Mouse (Mus musculus) E14TG2a.4 (cell line): ENCODE data around the gene Ggt5.
A peak's percentile ranks its signal among the peaks of the same experiment; 100 is the strongest.

Source experiments
- H3K27me3 ChIP-seq: 2 replicates; pipeline ENCODE4 v1.6.1; 2014; ENCODE audit warnings: low read length, control low read depth; ENCODE audit not compliant: insufficient read depth
- H3K36me3 ChIP-seq: 2 replicates; pipeline ENCODE4 v1.6.1; 2014; ENCODE audit warnings: low read length, control low read depth; ENCODE audit not compliant: insufficient read depth
- H3K4me1 ChIP-seq: replicated peaks from 2 replicates; pipeline ENCODE4 v1.6.1; 2014; ENCODE audit warnings: low read depth, low read length, control low read depth
- H3K4me3 ChIP-seq: replicated peaks from 2 replicates; pipeline ENCODE4 v1.5.1; 2014; ENCODE audit warnings: mild to moderate bottlenecking, low read length
- H3K9me3 ChIP-seq: 2 replicates; pipeline ENCODE4 v1.6.1; 2014; ENCODE audit warnings: low read length, control low read depth
- CTCF ChIP-seq: conservative IDR thresholded peaks from 2 replicates; pipeline ENCODE4 v1.5.1; 2014; ENCODE audit warnings: low read length
- NANOG ChIP-seq: IDR thresholded peaks from 2 replicates; pipeline ENCODE4 v1.6.1; 2014; ENCODE audit warnings: borderline replicate concordance, low read length, mixed read lengths
- POU5F1 ChIP-seq: IDR thresholded peaks from 2 replicates; pipeline ENCODE4 v1.6.1; 2014; ENCODE audit warnings: low read length, borderline replicate concordance

Ggt5 gene

DNA sequence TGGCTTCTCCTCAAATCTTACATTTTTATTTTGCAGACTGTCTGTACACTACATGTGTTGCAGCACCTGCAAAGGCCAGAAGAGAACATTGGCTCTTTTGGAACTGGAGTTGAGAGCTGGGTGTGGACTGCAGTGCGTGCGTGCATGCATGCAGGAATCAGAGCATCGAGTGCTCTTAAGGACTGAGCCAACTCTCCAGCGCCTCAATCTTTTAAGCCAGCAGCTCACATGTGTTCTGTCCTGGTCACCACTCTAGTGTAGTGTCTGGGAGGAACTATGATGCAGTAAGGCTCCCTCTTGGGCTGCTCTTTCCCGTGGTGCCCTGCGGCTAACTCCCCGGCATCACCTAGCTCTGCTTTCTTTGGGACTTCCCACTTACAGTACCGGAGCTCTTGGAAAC is 56.5 kb downstream of the Ggt5 start:
- TF ChIP-seq NANOG (no peak), POU5F1 (no peak), CTCF (no peak)
- Histone ChIP-seq H3K4me3 (no peak overlapping the region), H3K9me3 (no peaks in the 10 kb centered on the region), H3K36me3 (peaks cover 64% of the 10 kb centered on the region), H3K4me1 (peaks cover 97% of the 10 kb centered on the region), H3K27me3 (no peaks in the 10 kb centered on the region)

DNA sequence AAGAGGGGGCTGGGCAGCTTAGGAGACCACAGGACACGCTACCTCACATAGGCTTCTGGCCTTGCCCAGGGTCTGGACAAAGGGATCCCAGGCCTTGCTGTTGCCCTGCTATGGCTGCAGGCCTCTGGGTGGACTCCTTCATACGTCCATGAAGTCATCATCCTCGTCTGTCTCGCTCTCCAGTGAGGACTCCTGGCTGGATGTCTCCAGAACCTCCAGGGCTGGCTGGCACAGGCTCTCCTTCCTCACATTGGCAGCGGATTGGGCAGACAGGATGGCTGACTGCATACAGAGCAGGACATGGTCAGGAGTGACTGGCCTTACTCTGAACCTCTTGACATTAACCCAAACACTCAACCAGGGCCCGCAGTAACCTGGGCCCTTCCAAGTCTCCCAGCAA is 57.3 kb downstream of the Ggt5 start:
- peaks cover 97% of the 10 kb centered on the region for H3K4me1 ChIP-seq
- peak overlapping the region; percentile 0; the same call in 1 of the 2 replicates for H3K4me3 ChIP-seq
- no peaks in the 10 kb centered on the region for H3K27me3 ChIP-seq
- H3K9me3 ChIP-seq: no peaks in the 10 kb centered on the region
- TF ChIP-seq NANOG (no peak), CTCF (no peak), POU5F1 (no peak)
- H3K36me3 ChIP-seq: peaks cover 64% of the 10 kb centered on the region

DNA sequence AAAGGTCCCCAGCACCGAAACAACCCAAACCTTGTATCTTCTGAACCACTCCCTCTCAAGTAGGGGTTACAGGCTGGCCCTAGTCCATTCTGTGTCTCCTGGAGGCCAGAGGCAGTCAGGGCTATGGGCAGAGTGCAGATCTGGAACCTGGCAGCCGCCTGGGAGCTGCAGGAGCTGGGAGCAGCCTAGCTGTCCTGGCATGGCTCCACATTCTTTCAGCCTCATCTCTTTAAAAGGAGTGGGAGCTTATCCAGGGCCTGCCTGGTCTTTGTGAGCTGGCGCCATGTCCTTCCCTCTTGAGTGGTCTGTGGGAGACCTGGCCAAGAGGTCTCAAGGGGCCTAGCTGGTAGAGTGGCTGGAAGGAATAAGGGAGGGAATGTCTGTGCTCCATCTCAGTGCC is 58.2 kb downstream of the Ggt5 start:
- no peaks in the 10 kb centered on the region for H3K9me3 ChIP-seq
- no peak for TF ChIP-seq NANOG
- TF ChIP-seq POU5F1: no peak
- TF ChIP-seq CTCF: no peak
- H3K36me3 ChIP-seq: peaks cover 68% of the 10 kb centered on the region
- peaks cover 97% of the 10 kb centered on the region for H3K4me1 ChIP-seq
- no peaks in the 10 kb centered on the region for H3K27me3 ChIP-seq
- peak overlapping the region; percentile 60 for H3K4me3 ChIP-seq

DNA sequence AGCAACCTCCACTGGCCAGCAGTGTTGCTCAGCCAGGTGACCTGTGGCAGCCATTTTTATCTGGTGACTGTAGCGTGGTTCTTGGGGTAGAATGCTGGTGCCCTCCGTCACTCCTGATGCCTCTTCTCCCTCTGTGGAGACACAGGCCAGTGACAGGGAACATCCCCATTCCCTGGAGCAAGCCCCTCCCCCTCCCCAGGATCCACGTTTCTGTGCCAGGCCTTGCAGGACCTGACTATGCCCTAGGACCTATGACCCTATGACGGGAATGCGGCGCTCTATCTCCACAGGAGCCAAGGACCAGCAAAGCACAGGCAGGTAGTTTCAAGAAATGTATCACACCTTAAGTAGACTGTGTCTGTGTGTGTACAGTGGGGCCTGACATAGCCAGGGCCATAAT is 59.0 kb downstream of the Ggt5 start:
- no peaks in the 10 kb centered on the region for H3K9me3 ChIP-seq
- no peak for TF ChIP-seq NANOG
- no peak for TF ChIP-seq CTCF
- TF ChIP-seq POU5F1: no peak
- peak overlapping the region; percentile 60 for H3K4me3 ChIP-seq
- H3K27me3 ChIP-seq: no peaks in the 10 kb centered on the region
- peaks cover 75% of the 10 kb centered on the region for H3K36me3 ChIP-seq
- peaks cover 93% of the 10 kb centered on the region for H3K4me1 ChIP-seq

DNA sequence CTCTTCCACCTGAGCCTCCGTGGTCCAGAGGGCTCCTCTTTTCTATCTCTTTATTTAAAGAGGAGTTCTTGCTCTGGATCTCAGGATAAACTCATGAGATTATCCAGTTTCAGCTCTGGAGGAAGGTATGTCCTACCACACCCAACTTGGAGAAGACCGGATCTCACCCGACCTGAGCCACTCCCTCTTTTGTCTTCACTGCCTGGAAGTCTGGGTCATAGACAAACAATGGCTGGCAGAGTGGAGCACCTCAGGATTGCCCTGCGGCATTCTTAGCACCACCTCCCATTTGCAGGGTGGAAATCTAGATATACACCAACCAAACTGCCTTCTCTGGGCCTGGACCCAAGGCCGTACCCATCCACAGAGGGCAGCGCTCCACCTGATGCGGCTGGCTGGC is 59.9 kb downstream of the Ggt5 start:
- TF ChIP-seq CTCF: no peak
- no peak for TF ChIP-seq POU5F1
- TF ChIP-seq NANOG: 0 out of 2 replicates have a peak, but pooled peaks have one; percentile 31
- H3K4me3 ChIP-seq: peak overlapping the region; percentile 60
- H3K9me3 ChIP-seq: no peaks in the 10 kb centered on the region
- H3K36me3 ChIP-seq: peaks cover 84% of the 10 kb centered on the region
- H3K27me3 ChIP-seq: no peaks in the 10 kb centered on the region
- peaks cover 85% of the 10 kb centered on the region for H3K4me1 ChIP-seq

DNA sequence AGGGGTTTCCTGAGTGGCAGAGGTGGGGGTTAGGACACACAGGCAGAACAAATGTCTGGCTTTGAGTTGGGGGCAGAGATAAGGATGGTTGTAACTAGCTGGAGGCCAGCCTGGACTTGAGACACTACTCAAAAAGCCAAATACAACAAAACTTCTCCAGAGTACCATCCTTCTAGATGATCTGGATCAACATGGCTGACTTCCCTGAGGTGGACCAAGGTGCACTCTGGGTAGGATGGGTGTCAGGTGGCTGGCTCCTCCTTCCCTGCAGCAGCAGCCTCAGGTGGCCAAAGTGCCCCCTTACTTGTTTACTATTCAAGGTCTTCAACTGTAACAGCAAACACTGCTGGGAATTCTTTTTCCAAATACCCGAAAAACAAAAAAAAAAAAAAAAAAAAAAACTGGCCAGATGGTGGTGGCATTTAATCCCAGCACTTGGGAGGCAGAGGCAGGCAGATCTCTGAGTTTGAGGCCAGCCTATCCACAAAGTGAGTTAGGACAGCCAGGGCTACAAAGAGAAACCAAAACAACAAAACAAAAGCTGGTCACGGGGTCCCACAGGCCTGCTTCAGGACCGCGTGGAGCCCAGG is 60.4 kb downstream of the Ggt5 start:
- H3K9me3 ChIP-seq: no peaks in the 10 kb centered on the region
- TF ChIP-seq NANOG (no peak), CTCF (no peak), POU5F1 (no peak)
- peaks cover 80% of the 10 kb centered on the region for H3K4me1 ChIP-seq
- no peaks in the 10 kb centered on the region for H3K27me3 ChIP-seq
- peak overlapping the region; percentile 60 for H3K4me3 ChIP-seq
- peaks cover 87% of the 10 kb centered on the region for H3K36me3 ChIP-seq

DNA sequence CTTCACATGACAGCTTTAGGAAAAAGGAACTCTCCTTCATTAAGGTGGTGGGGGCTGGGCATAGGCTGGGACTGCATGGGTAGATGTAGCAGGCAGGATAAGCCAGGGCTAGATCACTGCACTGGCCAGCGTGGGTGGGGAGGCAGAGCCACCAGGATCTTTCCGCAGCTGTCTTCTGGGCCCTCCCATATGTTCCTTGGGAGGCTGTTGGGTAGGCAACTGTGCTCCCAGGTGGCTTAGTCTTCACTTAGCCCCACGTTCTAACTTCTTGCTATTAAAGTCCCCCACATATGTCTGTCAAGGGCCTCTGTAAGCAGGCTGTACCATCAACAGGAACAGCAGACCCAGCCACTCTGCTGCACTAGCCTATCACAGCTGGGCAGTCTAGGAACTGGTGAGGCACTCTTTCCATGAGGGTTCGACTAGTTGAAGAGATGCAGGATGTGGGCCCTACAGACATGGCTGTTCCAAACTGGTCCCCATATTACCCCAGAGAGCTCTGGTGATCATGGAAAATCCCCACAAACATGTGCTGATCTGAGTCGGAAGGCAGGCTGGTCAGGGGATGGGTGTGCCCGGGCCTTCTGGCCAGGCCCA is 61.3 kb downstream of the Ggt5 start:
- Histone ChIP-seq H3K9me3 (no peaks in the 10 kb centered on the region), H3K4me3 (0 out of 2 replicates have a peak overlapping the region, but pooled peaks have one; percentile 20), H3K27me3 (no peaks in the 10 kb centered on the region), H3K4me1 (peaks cover 71% of the 10 kb centered on the region), H3K36me3 (peaks cover 87% of the 10 kb centered on the region)
- no peak for TF ChIP-seq POU5F1
- no peak for TF ChIP-seq CTCF
- TF ChIP-seq NANOG: no peak

DNA sequence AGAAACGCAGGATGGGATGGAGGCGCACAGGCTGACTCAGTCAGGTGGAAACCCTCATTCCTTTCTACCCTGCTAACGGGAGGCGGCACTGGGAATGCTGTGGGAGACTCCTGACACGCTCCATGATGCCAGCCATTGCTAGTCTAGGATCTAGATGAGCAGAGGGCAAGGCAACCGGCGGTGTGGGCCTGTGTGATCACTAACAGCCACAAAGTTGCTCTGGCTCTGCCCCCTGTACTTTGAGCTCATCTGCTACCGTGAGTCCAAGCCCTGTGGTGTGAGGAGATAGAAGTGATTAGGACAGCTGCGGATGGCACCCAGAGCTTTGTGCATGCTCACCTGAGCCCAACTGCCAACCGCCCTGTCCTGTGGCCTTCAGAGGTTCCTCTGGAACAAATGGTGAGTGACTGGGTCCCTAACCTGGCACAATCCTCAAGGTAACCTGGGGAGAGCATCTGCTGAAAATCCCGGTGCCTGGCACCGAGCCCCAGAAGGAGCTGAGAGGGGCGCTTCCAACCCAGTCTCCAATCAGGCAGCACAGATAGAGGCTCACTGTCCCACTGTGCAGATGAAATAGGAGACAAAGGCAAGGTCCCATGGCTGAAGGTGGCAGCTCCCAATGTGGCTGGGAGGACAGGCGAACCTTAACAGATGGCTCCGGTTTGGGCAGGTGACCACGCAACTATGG is 62.4 kb downstream of the Ggt5 start:
- Histone ChIP-seq H3K4me1 (peaks cover 60% of the 10 kb centered on the region), H3K27me3 (no peaks in the 10 kb centered on the region), H3K4me3 (peak overlapping the region; percentile 37; the same call in 1 of the 2 replicates), H3K36me3 (peaks cover 87% of the 10 kb centered on the region), H3K9me3 (no peaks in the 10 kb centered on the region)
- TF ChIP-seq CTCF (no peak), NANOG (no peak), POU5F1 (no peak)
